11 mouse cellular contexts compared by ENCODE assay signal in genomic region chr19:15299474-15299873, GRCm38 (mm10).
DNase-seq lines count a peak whose midpoint lies in the region; ATAC-seq lines count a peak whose summit lies in the region.
"Had no signal": no experiment of that assay in that cellular context is flagged by ENCODE, and none has a peak within 500 bp of the region (broad histone marks: within the 10 kb centered on the region; RNA-seq: fewer than 3 reads in every experiment).

No protein-coding gene starts in this region.

- no peak for ATAC-seq in embryonic facial prominence, embryonic 11.5 days (replicated peaks; ENCODE audit: insufficient number of reproducible peaks, low FRiP score, low TSS enrichment, low read depth)

- H3K36me3 ChIP-seq in embryonic facial prominence, embryonic 11.5 days (replicated peaks; ENCODE audit: control insufficient read depth, insufficient read depth, low read depth, low read length) = no peaks in the 10 kb centered on the region
- H3K36me3 ChIP-seq: limb, embryonic 13.5 days; stomach, embryonic 15.5 days had no signal

- no peak overlapping the region for H3K9ac ChIP-seq in embryonic facial prominence, embryonic 11.5 days (replicated peaks; ENCODE audit: low read length)
- H3K9ac ChIP-seq: limb, embryonic 13.5 days; stomach, embryonic 15.5 days had no signal

- no peak overlapping the region for H3K4me3 ChIP-seq in embryonic facial prominence, embryonic 11.5 days (ENCODE audit: low read depth, low read length)
- H3K4me3 ChIP-seq: limb, embryonic 13.5 days; myocyte; stomach, embryonic 15.5 days had no signal

- no peak overlapping the region for H3K27ac ChIP-seq in embryonic facial prominence, embryonic 11.5 days (replicated peaks; ENCODE audit: low read depth, low read length)
- H3K27ac ChIP-seq: limb, embryonic 13.5 days; stomach, embryonic 15.5 days had no signal

- no peaks in the 10 kb centered on the region for H3K4me1 ChIP-seq in embryonic facial prominence, embryonic 11.5 days (ENCODE audit: control insufficient read depth, insufficient read depth, low read length)
- H3K4me1 ChIP-seq: limb, embryonic 13.5 days; stomach, embryonic 15.5 days had no signal

- no peaks in the 10 kb centered on the region for H3K9me3 ChIP-seq in embryonic facial prominence, embryonic 11.5 days (replicated peaks; ENCODE audit: control insufficient read depth, low read length)
- H3K9me3 ChIP-seq: limb, embryonic 13.5 days; stomach, embryonic 15.5 days had no signal

- DNase-seq in adrenal gland, adult 2 months = peak; percentile 7
- DNase-seq in adrenal gland, adult 8-10 months = no peak
- DNase-seq in layer of hippocampus, postnatal 10 days (ENCODE audit: low spot score in 2 of 2) = peak; percentile 9 to 22
- no peak for DNase-seq in layer of hippocampus, adult 11-12 months (ENCODE audit: low spot score)
- peak; percentile 42 for DNase-seq in ES-CJ7 (ENCODE audit: low read depth, low spot score)
- DNase-seq in embryonic facial prominence, embryonic 11.5 days (ENCODE audit: low spot score) = peak; percentile 55
- no peak for DNase-seq in ovary, postnatal 36 days (ENCODE audit: low spot score)
- DNase-seq in frontal cortex, postnatal 10 days (ENCODE audit: low spot score in 2 of 2) = no peak

- H3K27me3 ChIP-seq in embryonic facial prominence, embryonic 11.5 days (ENCODE audit: control insufficient read depth, insufficient read depth, low read length) = no peaks in the 10 kb centered on the region
- H3K27me3 ChIP-seq: limb, embryonic 13.5 days; stomach, embryonic 15.5 days had no signal

- H3K4me2 ChIP-seq in embryonic facial prominence, embryonic 11.5 days (ENCODE audit: low read depth, low read length) = no peak overlapping the region
- H3K4me2 ChIP-seq: limb, embryonic 13.5 days; stomach, embryonic 15.5 days had no signal

- WGBS in embryonic facial prominence, embryonic 11.5 days = 42% methylated on average over 6 of the region's 6 CpGs

Comparison
In these comparisons a context has a peak if more than half of its experiments do, and no peak if none do; other contexts are left out.
1. DNase-seq: peak in adrenal gland, adult 2 months (single experiment), layer of hippocampus, postnatal 10 days (2 of 2), ES-CJ7 (single experiment) and embryonic facial prominence, embryonic 11.5 days (single experiment); none in adrenal gland, adult 8-10 months (single experiment), layer of hippocampus, adult 11-12 months (single experiment), ovary, postnatal 36 days (single experiment) and frontal cortex, postnatal 10 days (0 of 2).